Mouse (Mus musculus) CD4-positive, CD25-positive, alpha-beta regulatory T cell (primary cell): Measurements from ENCODE around the gene Olfr125. TPM values are rescaled to one million over a fixed set of nuclear protein-coding genes. Genes with fewer than 3 reads are reported as not detected.

ENCODE experiments used
- polyA plus RNA-seq: library from polyadenylated mRNA; unstranded; fragments of 100-300 nt; shearing (Covaris generic); gene quantifications from one replicate; pipeline ENCODE4 v1.2.1, GENCODE M21; 2017

Gene Olfr125
- not detected for polyA plus RNA-seq

DNA sequence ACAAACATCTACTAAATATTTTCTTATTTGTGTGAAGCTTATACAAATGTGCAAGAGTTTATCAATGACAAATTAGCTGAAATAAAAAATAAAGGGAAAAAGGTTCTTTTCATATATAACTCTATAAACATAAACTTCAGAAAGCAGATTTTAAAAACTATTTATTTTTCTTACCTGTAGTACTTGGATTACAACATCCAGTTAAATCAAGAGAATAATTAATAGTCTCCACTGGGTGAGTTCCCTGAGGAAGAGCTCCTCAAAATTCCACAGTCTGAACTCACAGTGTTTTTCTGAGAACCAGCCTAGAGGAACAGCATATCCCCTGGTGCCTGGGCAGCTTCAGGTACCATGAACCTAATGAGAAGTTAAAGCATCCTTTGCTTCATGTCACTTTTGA, at the start of gene Olfr125:
Olfr125 (plus strand) TSS at position 301 of the 400 bp plus-strand sequence.

DNA sequence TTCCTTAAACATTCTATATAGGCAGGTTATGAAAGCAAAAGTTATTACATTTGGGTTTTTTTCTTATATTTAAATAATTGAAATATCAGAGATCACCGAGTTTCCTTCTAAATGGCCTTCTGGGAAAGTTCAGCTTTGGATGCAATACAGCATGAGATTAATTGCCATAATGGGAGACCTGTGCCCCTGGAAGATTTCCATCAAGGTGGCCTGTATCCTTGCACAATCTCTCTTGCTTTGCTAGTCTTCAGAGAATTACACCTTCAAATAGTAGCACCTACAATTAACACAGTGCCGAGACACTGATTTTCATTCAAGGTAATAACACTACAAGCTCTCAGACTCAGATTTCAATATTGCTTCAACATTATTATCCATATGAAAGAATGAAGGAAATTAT, 39.5 kb upstream of the Olfr125 start, which contains the start of gene Olfr123:
Olfr123 (plus strand) TSS at position 301 of the 400 bp plus-strand sequence.

DNA sequence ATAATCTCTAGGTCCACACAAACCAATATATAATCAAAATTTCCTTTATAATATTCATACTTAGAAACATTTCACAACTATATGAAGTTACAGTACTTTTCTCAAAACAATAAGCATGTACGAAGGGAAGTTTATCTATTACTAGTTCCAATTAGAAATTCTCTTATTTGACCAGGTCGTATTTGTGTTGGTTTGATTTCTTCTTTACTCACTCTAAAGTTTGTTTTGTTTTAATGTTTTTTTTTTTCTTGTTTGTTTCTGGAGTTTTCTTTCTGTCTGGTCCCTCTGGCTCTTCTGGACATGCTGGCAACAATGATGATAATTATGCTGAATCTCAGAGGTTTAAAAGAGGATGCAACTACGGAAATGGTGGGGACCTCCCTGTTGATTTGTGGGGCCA, 33.2 kb upstream of the Olfr125 start, which contains the start of gene Olfr124:
Olfr124 (plus strand) TSS at position 301 of the 400 bp plus-strand sequence.

DNA sequence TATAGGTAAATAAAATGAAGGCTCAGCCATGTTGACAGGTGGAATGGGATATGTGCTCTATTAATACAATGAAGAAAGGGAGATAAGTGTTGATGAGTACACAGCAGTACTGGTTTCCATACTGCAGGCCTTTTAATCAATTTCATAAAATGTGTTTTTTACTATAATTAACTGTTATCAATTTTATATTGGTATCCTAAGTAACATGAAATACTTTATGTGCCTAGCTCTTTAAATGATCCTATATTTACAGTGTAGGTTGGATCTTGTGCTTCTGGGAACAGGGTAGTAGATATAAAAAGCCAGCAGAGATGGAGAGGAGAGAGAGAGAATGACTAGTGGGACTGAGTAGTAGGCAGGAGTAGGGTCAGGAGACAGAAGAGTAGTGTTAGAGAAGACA, 14.4 kb downstream of the Olfr125 start, which contains the start of gene Olfr126:
Olfr126 (plus strand) TSS at position 301 of the 400 bp plus-strand sequence.

Other genes with a start within 250 kb of the Olfr125 start
- gene Olfr114, start 240.2 kb upstream of the Olfr125 start, polyA plus RNA-seq, result not detected
- gene Olfr115, start 205.8 kb upstream of the Olfr125 start, polyA plus RNA-seq, result not detected
- not detected for gene Olfr116, start 205.8 kb upstream of the Olfr125 start, polyA plus RNA-seq
- gene Olfr117, start 169.2 kb upstream of the Olfr125 start, polyA plus RNA-seq, result 0.07 TPM
- 0.10 TPM for gene Olfr118, start 166.0 kb upstream of the Olfr125 start, polyA plus RNA-seq
- not detected for gene Olfr119, start 136.4 kb upstream of the Olfr125 start, polyA plus RNA-seq
- not detected for gene Olfr120, start 111.1 kb upstream of the Olfr125 start, polyA plus RNA-seq
- not detected for gene Olfr121, start 84.1 kb upstream of the Olfr125 start, polyA plus RNA-seq
- not detected for gene Olfr122, start 64.3 kb upstream of the Olfr125 start, polyA plus RNA-seq
- not detected for gene Olfr123, start 39.4 kb upstream of the Olfr125 start, polyA plus RNA-seq
- not detected for gene Olfr124, start 33.1 kb upstream of the Olfr125 start, polyA plus RNA-seq
- not detected for gene Olfr126, start 14.5 kb downstream of the Olfr125 start, polyA plus RNA-seq
- not detected for gene Olfr127, start 67.5 kb downstream of the Olfr125 start, polyA plus RNA-seq
- gene Olfr128, start 87.6 kb downstream of the Olfr125 start, polyA plus RNA-seq, result 0.08 TPM
- not detected for gene Olfr761, start 120.1 kb downstream of the Olfr125 start, polyA plus RNA-seq
- 0.10 TPM for gene Olfr129, start 227.1 kb downstream of the Olfr125 start, polyA plus RNA-seq
- gene Olfr130, start 231.0 kb downstream of the Olfr125 start, polyA plus RNA-seq, result not detected